Mouse (Mus musculus): ENCODE measurements around the gene Rhbdl3.
"Not testable (repeated sequence)": the region's sequence is repeated elsewhere in the genome, so short reads cannot be mapped to it uniquely, and the experiment has no call there.

Rhbdl3 gene

DNA sequence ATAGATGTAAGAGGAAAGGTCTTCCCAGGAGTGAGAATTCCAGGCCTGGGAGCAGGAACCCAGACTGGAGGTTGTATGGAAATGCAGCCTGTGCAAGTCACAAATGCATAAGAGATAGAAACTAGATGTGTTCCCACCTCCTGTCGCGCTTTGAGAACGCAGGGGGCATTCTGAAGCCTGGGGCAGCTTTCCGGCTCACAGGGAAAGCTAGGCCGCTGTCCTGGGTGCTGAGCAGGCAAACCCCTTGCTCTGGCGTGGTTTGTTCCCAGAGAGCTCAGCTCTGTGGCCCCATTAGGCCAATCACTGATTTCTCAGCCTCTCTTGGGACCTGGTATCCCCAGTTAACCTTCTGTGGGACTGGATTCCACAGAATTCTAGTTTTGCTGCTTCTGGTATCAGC, 11.9 kb downstream of the Rhbdl3 start:
- peak; percentile 65 for DNase-seq (ENCODE audit: low spot score)

DNA sequence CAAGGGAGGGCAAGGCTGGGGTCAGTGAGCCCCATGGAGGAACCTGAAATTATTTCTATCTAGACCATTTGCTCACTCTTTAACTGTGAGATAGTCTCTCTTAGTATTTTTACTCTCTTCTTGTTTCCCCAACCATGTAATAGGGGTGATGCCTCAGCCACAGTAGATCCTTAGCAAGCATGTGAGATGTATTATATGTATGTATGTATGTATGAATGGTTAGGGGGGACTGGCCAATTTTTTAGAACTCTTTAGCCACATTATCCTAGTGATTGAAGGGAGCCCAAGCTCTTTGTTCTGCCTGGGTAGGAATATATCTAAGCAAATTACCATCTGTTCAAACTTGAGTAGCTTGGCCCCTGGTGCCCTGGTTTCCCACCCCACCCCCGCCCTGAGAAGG, 12.8 kb downstream of the Rhbdl3 start:
- DNase-seq (ENCODE audit: low spot score), result no peak

DNA sequence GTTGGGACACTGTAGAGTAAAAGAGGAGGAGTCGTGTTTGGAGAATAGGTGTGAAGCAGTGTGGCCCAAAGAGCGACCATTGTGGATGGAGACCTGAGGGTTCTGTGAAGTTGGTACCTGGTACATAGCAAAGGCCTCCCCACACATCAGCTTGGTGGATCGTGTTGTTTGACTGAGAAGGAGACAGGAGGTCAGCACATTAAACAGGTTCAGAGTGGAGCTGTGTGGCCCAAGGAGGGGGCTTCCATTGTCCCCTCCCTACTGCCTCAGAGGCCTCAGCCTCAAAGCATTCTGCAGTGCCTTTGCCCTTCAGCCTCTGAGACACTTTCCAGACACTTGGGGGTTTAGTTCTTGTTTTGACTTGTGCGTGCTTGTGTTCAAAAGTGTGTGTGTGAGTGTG, 13.2 kb downstream of the Rhbdl3 start:
- no peak for DNase-seq (ENCODE audit: low spot score)

DNA sequence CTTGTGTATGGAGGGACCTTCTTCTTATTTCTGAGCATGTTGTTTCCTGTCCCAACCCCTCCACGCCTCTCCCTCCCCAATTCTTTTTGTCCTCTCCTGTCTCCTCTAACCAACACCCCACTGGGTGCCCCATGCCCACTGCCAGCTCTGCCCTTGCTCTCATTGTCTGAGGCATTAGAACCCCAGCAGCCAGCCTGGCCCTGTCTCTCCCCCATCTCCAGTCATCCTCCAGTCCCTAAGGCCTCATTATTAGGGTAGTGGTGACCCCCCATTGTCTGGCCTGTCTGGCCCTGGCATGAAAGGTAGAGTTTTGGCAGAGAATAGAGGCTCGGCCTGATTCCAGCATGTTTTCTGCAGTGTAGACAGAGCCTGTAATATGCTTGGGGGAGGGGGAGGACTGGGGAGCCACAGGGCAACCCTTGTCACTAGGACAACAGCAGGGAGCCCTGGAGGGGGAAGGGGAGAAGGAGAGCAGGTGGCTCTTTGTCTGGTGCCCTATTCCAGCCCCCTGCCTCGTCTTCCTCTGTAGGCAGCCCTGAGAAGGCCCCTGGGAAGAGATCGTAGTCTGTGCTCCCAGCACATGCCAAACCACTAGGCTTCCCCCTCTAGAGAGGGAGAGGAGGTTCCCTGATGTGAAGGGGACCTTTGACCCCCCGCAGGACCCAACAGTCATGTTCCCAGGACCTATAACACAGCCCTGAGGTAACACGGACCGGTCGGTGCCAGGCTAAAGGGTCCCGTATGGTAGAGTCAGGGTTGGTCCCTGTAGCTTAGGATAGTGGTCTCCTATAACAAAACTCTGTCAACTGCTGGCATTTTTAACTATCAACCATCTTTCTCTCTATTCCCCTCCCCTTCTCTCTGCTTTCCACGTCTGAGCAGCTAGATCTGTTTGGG, 15.3 kb downstream of the Rhbdl3 start:
- peak; percentile 57 for DNase-seq (ENCODE audit: low spot score)

DNA sequence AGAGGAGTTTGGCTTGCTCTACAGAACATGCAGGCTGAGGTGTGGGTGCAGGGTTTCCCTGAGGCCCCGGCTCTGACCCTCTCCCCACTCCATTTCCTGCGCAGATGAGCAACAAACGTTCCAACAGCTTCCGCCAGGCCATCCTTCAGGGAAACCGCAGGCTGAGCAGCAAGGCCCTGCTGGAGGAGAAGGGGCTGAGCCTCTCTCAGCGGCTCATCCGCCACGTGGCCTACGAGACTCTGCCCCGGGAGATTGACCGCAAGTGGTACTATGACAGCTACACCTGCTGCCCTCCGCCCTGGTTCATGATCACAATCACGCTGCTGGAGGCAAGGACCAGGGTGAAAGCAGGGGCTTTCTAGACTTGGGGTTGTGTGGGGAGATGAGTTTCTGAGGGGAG, 22.5 kb downstream of the Rhbdl3 start:
- DNase-seq (ENCODE audit: low spot score), result no peak

DNA sequence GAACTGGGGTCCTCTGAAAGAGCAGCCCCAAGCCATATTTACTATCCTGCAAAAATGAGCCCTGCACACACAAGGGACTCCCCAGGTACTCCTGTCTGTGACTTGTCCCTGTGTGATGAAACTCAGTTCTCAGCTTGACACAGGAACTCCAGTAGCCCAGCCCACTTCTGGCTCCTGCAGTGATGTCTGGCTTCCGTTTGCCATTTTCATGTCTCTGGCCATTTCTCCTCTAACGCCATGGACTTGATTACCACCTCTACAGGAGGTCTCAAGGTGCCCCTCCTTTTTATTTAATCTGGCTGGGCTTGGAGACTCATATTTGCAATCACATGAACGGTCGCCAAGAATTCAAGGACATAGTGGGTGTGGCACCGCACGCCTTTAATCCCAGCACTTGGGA, 23.9 kb downstream of the Rhbdl3 start:
- no peak for DNase-seq (ENCODE audit: low spot score)

DNA sequence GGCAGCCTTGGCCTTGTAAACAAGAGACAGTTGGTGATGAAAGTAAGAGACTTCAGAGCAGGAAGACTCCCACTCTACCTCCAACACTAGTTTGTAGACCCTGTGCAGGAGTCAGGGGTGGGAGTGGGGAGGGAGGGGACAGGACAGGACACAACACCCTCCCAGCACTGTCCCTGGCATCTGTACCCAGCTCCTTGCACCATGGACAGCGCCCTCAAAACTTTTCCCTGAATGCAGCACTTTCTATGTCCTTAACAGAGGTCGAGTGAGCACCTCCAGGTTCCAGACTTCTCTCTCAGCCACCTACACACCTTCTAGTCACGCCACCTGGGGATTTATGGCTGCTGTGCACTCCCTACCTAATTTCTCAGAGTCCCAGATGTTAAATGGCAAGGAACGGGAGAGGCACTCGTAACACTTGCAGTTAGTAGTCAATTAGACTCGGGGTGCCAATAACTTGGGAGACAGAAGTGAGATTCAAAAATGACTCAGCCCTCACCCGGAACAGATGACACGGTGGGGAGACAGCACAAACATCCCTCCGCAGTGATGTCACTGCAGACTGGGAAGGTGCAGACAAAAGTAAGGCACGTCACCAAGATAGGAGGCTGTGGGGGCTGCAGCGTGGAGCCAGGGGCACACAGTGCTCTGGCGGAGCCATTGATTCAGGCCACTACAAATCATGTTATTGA, 32.1 kb downstream of the Rhbdl3 start:
- DNase-seq (ENCODE audit: low spot score), result peak; percentile 41

DNA sequence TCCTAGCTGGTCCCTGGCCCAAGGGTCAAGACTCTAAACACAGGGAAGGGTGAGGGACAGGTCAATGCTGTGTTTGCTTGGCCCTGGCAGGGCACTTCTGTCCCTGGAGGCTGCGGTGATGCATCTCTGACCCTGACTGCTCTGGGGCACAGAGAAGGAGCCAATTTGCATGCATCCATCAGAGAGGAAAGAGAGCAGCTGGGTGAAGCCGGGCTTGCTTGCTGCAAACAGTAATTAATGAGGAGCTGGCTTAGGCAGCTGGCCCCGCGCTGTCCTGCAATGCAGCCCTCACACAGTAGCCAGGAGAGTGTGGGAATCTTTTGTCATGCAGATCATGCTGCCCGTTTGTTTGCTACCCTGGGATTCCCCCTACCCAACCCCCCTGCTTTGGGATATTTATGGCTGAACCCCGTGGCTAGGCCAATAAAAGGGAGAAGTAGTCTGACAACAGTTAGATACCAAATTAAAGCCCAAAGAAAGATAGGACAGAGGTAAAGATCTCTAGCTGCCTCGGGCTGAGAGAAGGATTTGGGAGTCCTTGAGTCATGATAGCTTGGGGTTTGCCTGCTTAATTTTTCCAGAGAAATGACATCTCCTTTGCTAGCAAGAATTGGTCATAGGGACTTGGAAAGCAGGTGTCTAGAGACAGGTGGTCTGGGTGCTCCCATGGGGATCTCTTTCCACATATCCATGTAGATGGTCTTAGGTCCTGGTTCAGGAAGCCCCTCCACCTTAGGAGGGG, 35.1 kb downstream of the Rhbdl3 start:
- peak; percentile 87 for DNase-seq (ENCODE audit: low spot score)

DNA sequence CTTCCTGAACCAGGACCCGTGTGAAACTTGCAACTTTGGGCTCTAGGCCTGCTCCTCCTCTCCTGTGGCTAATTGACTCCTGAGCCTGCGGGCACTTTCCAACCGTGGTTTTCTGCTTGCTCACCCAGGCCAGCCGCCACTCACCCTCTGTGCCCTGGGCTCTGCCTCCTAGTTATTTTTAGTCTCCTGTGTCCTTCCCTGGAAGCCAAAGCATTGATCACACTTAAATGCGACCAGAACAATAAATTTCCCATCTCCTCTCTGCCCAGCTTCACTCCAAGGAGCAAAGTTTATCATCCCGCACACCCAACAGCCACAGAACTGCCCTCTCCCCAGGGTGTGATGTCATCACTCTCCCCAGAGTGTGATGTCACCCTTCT, 35.6 kb downstream of the Rhbdl3 start:
- DNase-seq (ENCODE audit: low spot score), result no peak

DNA sequence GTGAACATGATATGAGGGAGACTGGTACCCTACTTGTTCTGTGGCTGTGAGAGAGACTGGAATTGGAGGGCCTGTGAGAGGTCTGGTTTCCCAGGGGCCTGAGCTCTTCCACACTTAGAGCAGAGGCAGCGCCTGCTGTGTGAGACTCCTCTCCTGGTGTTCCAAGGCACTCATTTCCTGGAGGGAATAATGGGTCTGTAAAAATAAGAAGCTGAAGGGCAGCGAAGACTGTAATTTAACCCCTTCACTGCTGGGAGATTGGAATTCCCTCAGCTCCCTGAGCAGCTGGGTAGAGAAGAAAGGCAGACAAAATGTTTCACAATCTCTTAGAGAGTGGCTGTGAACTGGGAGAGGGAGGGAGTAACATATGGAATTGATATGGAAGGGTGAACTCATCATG, 41.8 kb downstream of the Rhbdl3 start:
- peak; percentile 55 for DNase-seq (ENCODE audit: low spot score)

DNA sequence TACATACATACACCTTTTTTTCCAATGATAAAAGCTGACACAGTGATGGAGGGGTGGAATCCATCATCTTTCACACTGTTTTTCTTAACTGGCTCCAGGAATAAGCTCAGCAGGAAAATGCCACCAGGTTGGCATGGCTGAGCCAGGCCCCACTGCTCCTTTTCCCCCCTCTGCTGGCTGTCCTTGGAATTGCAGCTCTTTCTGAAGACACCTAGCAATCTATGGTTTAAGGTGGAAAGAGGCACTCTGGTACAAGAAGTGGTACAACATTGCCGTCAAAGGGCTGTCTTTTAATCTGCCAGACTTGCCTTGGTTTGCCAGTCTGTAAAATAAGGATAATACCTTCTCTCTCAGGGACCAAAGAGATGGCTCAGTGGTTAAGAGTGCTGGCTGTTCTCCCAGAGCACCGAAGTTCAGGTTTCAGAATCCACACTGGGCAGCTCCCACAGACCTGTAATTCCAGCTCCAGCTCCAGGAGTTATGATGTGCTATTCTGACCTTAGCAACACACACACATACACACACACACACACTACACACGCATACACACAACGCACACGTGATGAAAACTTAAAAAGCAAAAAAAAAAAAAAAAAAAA, 51.2 kb downstream of the Rhbdl3 start:
- DNase-seq (ENCODE audit: low spot score), result peak; percentile 93

DNA sequence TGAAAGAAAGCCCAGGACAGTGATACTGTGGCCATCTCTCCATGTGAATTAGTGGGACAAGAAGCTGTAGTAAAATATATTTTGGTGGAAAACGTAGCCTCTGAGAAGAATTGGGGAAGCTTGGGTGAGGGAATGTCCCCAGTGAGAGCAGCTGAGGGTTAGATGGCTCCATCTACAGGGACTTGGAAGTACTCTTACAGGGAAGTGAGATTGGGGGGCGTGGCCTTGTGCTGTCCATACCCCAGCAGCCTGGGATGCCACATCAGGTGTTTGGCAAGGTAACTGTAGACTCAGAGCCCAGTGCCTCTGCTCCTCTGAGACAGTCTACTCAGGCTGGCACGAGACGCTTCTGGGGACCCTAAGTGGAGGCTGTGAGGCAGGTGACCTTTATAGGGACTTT, 54.1 kb downstream of the Rhbdl3 start:
- peak; percentile 31 for DNase-seq (ENCODE audit: low spot score)

DNA sequence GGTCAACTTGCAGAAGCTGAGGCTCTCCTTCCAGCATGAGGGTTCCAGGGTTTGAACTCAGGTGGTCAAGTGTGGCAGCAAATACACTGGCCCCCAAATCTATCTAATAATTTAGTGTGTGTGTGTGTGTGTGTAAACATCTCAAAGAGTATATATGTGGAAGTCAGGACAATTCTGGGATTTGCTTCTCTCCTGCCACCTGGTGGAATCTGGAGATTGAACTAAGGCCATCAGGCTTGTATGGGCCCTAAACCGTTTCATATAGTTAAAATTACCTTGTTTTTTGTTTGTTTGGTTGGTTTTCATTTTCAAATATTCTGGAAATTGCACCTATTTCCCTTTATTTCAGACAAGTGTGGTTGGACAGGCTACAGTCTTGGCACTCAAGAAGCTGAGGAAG, 68.2 kb downstream of the Rhbdl3 start:
- no peak for DNase-seq (ENCODE audit: low spot score)

DNA sequence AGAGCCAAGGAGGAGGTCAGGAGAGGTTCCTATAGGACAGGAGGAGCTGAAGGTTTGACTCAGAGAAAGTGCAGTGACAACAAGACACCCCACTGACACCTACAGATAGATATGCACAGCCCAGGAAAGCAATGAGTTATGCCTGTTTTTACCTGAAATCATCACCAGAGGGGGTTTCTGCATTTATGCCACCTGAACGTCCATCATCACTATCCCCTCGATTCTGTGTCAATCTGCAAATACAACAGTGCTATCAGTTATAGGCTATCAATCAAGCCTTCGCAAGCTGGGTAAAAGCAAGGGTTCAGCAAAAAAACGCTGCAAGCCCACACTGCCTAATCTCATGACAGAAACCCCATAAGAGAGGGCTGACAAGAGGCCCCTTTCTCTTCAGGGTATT, 75.9 kb downstream of the Rhbdl3 start:
- no peak for DNase-seq (ENCODE audit: low spot score)

DNA sequence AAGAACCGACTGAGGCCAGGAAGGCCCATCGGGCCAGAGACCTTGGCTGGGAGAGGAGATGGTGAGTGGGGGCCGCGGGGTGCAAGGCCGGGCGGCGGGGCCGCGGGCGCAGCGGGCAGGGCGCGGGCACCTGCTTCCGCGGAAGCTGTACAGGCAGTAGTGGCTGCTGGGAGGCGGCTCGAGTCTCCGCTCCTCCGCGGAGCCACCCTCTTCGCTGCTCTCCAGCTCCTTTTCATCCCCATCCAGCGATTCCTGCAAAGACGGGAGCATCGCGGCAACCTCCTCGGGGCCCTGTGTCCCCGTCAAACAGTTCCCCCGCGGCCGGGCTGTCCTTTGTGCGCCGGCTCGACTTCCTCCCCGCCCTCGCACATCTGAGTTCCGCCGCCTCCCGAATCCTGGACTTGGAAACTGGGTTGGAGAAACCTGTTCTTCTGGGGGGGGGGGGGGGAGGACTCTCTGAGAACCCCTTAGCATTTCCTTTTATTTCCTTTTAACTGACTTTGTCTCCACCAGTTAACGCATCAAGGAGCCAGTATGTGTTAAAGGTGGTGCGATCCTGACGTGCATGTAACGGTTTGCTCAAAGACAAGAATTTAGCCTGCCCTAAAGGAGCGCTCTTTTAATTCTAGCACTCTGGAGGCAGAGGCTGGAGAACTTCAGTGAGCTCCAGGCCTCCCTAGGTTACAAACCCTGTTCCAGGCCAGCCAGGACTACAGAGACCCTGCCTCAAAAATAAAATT, 77.2 kb downstream of the Rhbdl3 start, which contains the start of gene 5730455P16Rik:
Gene 5730455P16Rik, minus strand, starts transcription at position 323 of the 740 bp plus-strand sequence.
- DNase-seq (ENCODE audit: low spot score), result peak; percentile 89

DNA sequence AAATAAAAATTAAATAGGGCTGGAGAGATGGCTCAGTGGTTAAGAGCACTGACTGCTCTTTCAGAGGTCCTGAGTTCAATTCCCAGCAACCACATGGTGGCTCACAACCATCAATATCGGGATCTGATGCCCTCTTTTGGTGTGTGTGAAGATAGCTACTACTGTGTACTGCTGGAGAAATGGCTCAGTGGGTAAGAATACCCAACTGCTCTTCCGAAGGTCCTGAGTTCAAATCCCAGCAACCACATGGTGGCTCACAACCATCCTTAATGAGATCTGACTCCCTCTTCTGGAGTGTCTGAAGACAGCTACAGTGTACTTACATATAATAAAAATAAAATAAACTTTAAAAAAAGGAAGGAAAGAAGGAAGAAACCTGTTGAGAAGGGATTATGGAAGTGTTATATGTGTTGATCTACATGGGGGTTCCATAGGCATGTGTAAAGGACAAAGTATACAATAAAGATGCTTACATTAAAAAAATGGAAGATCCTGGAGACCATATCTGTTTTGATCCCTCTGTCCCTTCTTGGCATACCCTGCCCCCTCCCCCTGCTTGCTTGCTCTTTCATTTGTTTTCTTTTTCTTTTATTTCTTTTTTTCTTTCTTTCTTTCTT, 77.8 kb downstream of the Rhbdl3 start:
- DNase-seq (ENCODE audit: low spot score), result not testable (repeated sequence)

DNA sequence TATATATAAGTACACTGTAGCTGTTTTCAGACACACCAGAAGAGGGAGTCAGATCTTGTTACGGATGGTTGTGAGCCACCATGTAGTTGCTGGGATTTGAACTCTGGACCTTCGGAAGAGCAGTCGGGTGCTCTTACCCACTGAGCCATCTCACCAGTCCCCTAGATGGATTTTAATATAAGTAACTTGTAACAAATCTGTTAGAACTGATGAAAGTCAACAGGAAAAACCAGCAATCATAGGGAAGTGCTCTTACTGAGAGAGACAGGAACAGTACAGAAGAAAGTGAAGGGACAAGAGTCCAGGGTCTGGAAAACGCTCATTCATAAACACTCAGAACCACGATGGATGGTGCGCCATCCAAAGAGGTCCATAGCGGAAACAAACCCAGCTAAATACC, 78.5 kb downstream of the Rhbdl3 start:
- not testable (repeated sequence) for DNase-seq (ENCODE audit: low spot score)

DNA sequence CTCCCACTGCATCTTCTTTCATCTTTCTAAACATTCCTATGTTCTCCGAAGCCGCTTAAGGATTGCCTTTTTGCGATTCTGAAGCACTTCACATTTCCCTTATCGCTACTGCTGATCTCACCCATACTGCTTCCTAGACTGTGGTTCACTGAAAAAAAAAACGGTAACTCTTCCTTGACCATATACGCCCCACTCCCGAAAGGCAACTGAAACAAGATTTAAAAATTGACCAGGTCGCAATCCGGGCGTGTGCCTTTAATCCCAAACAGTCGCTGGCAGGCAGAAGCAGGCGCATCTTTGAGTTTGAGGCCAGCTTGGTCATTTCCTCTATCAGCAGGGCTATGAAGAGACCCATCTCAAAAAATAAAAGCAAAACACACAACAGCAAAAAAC, 81.9 kb downstream of the Rhbdl3 start:
- DNase-seq (ENCODE audit: low spot score), result peak; percentile 57

DNA sequence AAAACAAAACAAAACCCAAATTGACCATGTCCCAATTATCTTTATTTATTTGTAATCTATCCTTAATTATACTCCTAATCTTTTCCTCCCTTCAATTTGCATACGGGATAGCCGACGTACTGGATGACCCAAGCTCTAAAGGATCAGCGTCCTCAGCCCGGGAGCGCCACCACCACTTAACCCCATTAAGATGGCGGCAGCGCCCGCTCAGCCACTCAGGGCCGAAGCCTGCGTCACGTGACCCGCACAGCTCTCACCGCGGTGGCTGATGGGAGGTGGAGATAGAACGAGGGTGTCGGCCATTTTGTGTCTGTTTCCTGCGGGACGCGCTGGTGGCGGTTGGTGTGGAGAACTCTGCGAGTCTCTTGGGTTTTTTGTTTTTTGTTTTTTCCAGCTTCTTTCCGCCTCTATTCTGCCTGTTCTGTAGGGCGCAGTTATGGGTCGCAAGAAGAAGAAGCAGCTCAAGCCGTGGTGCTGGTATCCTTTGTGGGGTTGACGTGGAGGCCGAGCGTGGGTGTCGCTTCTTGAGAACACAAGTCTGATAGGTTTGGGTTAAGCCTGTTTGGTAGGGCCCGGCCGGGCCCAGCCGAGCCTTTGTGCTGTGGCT, 82.4 kb downstream of the Rhbdl3 start, which contains the start of gene Zfp207:
Gene Zfp207, plus strand, starts transcription at position 261 of the 607 bp plus-strand sequence.
- peak; percentile 98 for DNase-seq (ENCODE audit: low spot score)

DNA sequence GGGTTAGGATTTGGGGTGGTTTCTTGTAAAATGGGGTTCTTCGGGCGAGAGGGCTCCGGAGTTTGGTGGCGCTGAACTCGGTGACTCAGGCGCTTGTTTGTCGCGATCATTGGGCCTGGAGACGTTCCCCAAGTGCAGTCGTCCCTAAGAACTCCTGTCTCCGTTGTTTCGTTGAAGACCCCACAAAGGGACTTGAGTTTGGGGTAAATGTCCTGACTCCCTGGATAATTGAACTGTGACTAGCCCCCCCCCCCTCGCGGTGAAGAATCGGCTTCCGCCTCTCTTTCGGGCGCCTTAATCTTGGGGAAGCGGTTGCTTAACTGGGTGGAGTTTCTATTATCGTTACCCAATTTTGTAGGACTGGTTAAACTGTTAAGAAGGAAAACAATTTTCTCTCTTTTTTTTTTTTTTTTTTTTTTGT, 82.9 kb downstream of the Rhbdl3 start:
- peak; percentile 67 for DNase-seq (ENCODE audit: low spot score)

DNA sequence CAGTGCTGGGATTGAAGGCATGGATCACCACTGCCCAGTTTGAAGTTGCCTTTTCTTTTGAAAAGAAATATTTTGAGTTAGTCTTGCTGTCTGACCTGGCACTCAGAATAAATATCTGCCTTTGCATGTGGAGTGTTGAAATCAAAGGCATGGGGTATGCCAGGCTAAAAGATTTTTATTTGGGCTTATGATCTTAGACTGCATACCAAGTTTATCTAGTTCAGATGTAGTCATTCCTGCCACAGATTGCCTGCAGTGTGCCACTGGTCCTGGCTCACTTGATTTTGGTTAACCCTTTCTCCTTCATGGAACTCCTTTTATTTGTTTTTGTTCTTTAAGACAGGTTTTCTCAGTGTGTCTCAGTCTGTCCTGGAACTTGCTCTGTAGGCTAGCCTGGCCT, 83.7 kb downstream of the Rhbdl3 start:
- DNase-seq (ENCODE audit: low spot score), result no peak
